10 mouse cellular contexts compared by ENCODE assay signal in the genomic region with DNA sequence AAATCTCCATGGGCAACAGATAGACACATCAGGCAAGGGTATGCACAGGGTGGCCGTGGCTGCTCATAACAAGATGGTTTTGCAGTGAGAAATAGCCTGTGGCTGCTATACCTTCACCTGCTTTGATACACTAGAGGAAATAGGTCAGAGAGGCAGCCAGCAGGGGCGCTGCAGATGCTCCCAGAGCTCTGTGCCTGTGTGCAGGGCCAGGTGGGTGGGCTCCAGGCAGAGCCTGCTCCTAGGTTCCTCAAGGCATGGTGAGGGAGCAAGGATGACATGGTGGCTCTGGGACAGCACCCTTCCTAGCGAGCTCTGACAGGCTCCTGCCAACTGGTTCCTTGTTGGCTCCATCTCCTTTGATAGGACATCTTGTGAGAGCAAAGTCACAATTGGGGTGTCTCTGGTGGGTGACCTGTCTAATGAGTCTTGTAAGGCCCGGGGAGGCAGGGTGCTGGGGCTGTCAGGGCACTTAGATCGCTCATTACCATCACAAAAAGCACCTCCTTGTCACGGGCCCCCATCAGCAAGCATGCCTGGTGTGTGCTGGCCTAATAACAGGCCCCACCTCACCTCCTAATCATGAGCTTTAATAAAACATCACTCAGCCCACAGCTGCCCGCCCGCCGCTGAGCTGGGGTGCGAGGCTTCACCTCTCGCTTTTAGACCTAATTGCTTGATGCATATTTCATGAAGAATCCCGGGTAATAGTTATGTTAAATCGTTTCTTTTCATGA. TPM values are rescaled to one million over a fixed set of nuclear protein-coding genes. Genes with fewer than 3 reads are reported as not detected.
DNase-seq lines count a peak whose midpoint lies in the region; ATAC-seq and TF ChIP-seq lines count a peak whose summit lies in the region.
"Had no signal": no experiment of that assay in that cellular context is flagged by ENCODE, and none has a peak within 500 bp of the region (broad histone marks: within the 10 kb centered on the region; RNA-seq: fewer than 3 reads in every experiment).

No protein-coding gene starts in this region.

- no peak overlapping the region for H3K4me3 ChIP-seq in hindbrain, embryonic 10.5 days
- H3K4me3 ChIP-seq in hindbrain, embryonic 14.5 days (replicated peaks; ENCODE audit: low read length): no peak overlapping the region
- H3K4me3 ChIP-seq in C2C12 (ENCODE audit: insufficient read depth, poor library complexity, severe bottlenecking): no peak overlapping the region
- no peak overlapping the region for H3K4me3 ChIP-seq in embryonic facial prominence, embryonic 10.5 days
- no peak overlapping the region for H3K4me3 ChIP-seq in midbrain, embryonic 11.5 days (ENCODE audit: low read depth, low read length)

- H3K36me3 ChIP-seq in hindbrain, embryonic 10.5 days: no peaks in the 10 kb centered on the region; the same call in 1 of the 2 replicates
- H3K36me3 ChIP-seq in hindbrain, embryonic 14.5 days (replicated peaks; ENCODE audit: control insufficient read depth, insufficient read depth): no peaks in the 10 kb centered on the region
- H3K36me3 ChIP-seq in C2C12 (ENCODE audit: control insufficient read depth, insufficient read depth): peaks cover 7% of the 10 kb centered on the region
- peaks cover 14% of the 10 kb centered on the region; the same call in 1 of the 2 replicates for H3K36me3 ChIP-seq in embryonic facial prominence, embryonic 10.5 days (replicated peaks)
- no peaks in the 10 kb centered on the region for H3K36me3 ChIP-seq in midbrain, embryonic 11.5 days (ENCODE audit: control insufficient read depth, insufficient read depth, low read length)

- peak; percentile 5 for TF ChIP-seq CTCF in C2C12 (IDR thresholded peaks at IDR 0.05; ENCODE audit: control insufficient read depth, insufficient read depth, insufficient read length)

- H3K9ac ChIP-seq in hindbrain, embryonic 14.5 days: no peak overlapping the region
- no peak overlapping the region for H3K9ac ChIP-seq in midbrain, embryonic 11.5 days (ENCODE audit: low read length)

- no peak overlapping the region for H3K4me2 ChIP-seq in hindbrain, embryonic 14.5 days (replicated peaks)
- no peak overlapping the region for H3K4me2 ChIP-seq in midbrain, embryonic 11.5 days

- H3ac ChIP-seq in C2C12 (ENCODE audit: control insufficient read depth, insufficient read length, low read depth): no peak overlapping the region

- H3K79me3 ChIP-seq in C2C12 (ENCODE audit: low read depth): no peaks in the 10 kb centered on the region

- peak overlapping the region; percentile 19; the same call in 1 of the 2 replicates for H3K27ac ChIP-seq in hindbrain, embryonic 10.5 days
- H3K27ac ChIP-seq in hindbrain, embryonic 14.5 days: no peak overlapping the region
- H3K27ac ChIP-seq in embryonic facial prominence, embryonic 10.5 days (replicated peaks): 0 out of 2 replicates have a peak overlapping the region, but pooled peaks have one; percentile 1
- no peak overlapping the region for H3K27ac ChIP-seq in midbrain, embryonic 11.5 days (ENCODE audit: low read depth, low read length)

- H3K27me3 ChIP-seq in hindbrain, embryonic 10.5 days (ENCODE audit: insufficient read depth, poor library complexity, severe bottlenecking): peaks cover 8% of the 10 kb centered on the region; the same call in 1 of the 2 replicates
- H3K27me3 ChIP-seq in hindbrain, embryonic 14.5 days (ENCODE audit: control insufficient read depth, insufficient read depth, low read length): no peaks in the 10 kb centered on the region
- no peaks in the 10 kb centered on the region for H3K27me3 ChIP-seq in C2C12 (ENCODE audit: control insufficient read depth, insufficient read depth, insufficient read length)
- no peaks in the 10 kb centered on the region for H3K27me3 ChIP-seq in embryonic facial prominence, embryonic 10.5 days (replicated peaks; ENCODE audit: low read depth, poor library complexity, severe bottlenecking)
- no peaks in the 10 kb centered on the region for H3K27me3 ChIP-seq in midbrain, embryonic 11.5 days (ENCODE audit: control insufficient read depth, insufficient read depth, low read length)

- WGBS in hindbrain, embryonic 10.5 days: 62% methylated on average over 13 of the region's 13 CpGs
- WGBS in hindbrain, embryonic 14.5 days: 33% methylated on average over 13 of the region's 13 CpGs
- WGBS in embryonic facial prominence, embryonic 10.5 days: 68% methylated on average over 13 of the region's 13 CpGs
- whole genome bisulfite sequencing in midbrain, embryonic 11.5 days: 61% methylated on average over 13 of the region's 13 CpGs

- DNase-seq in hindbrain, embryonic 10.5 days (ENCODE audit: low spot score): peak; percentile 34
- DNase-seq in hindbrain, embryonic 14.5 days (ENCODE audit: low spot score): no peak
- DNase-seq in embryonic facial prominence, embryonic 10.5 days (ENCODE audit: low spot score): peak; percentile 58
- DNase-seq in midbrain, embryonic 11.5 days (ENCODE audit: low spot score, missing footprints): peak; percentile 91
- DNase-seq in adrenal gland, postnatal 10 days: no peak
- no peak for DNase-seq in layer of hippocampus, adult 18-20 months (ENCODE audit: low spot score in 2 of 2)
- no peak for DNase-seq in spleen, postnatal 4 days (ENCODE audit: low spot score in 2 of 2)
- DNase-seq: gastrocnemius, postnatal 25 days had no signal

- ATAC-seq in hindbrain, embryonic 14.5 days (ENCODE audit: low FRiP score): no peak
- ATAC-seq in midbrain, embryonic 11.5 days (ENCODE audit: low FRiP score): peak; percentile 70; the same call in 1 of the 2 replicates
- ATAC-seq: CD4-positive, CD25-positive, alpha-beta regulatory T cell, adult 4 months had no signal

- no peaks in the 10 kb centered on the region for H3K9me3 ChIP-seq in hindbrain, embryonic 10.5 days
- no peaks in the 10 kb centered on the region for H3K9me3 ChIP-seq in hindbrain, embryonic 14.5 days (ENCODE audit: control insufficient read depth, low read length)
- no peaks in the 10 kb centered on the region for H3K9me3 ChIP-seq in embryonic facial prominence, embryonic 10.5 days
- no peaks in the 10 kb centered on the region for H3K9me3 ChIP-seq in midbrain, embryonic 11.5 days (ENCODE audit: control insufficient read depth, low read length)

- H3K4me1 ChIP-seq in hindbrain, embryonic 10.5 days (replicated peaks): peaks cover 55% of the 10 kb centered on the region
- peaks cover 8% of the 10 kb centered on the region; the same call in 1 of the 2 replicates for H3K4me1 ChIP-seq in hindbrain, embryonic 14.5 days (replicated peaks; ENCODE audit: control insufficient read depth, insufficient read depth, low read length)
- peaks cover 46% of the 10 kb centered on the region for H3K4me1 ChIP-seq in embryonic facial prominence, embryonic 10.5 days
- peaks cover 10% of the 10 kb centered on the region for H3K4me1 ChIP-seq in midbrain, embryonic 11.5 days (ENCODE audit: control insufficient read depth, insufficient read depth, low read length)

- H3K79me2 ChIP-seq in C2C12 (ENCODE audit: control insufficient read depth, insufficient read depth): no peaks in the 10 kb centered on the region

TF ChIP-seq in C2C12, 6 proteins besides CTCF, POLR2A, EP300 and RAD21:
- TF ChIP-seq MAX (IDR thresholded peaks at IDR 0.05) (no peak), CEBPB (IDR thresholded peaks at IDR 0.05; ENCODE audit: low read depth) (no peak), MYOD1 (IDR thresholded peaks at IDR 0.05; ENCODE audit: control insufficient read depth, insufficient read length, low read depth) (no peak), USF1 (IDR thresholded peaks at IDR 0.05; ENCODE audit: low read depth) (no peak), MYOG (IDR thresholded peaks at IDR 0.05; ENCODE audit: control insufficient read depth, extremely low read depth, insufficient read length) (no peak), FOSL1 (IDR thresholded peaks at IDR 0.05; ENCODE audit: insufficient read depth, low read length, poor library complexity, severe bottlenecking) (no peak)

RNA-seq across cellular contexts. Expression of a gene that starts 18.3 kb away (rescaled TPM):
- polyA plus RNA-seq in hindbrain, embryonic 10.5 days (2016; fragmentation: Nextera tagmentation; extraction: Ambion mirVana): 77.6 and 79.9 TPM in 2 replicates
- polyA plus RNA-seq in hindbrain, embryonic 14.5 days (2014; fragmentation: Nextera tagmentation; extraction: Ambion mirVana): 69.3 and 79.1 TPM in 2 replicates
- polyA plus RNA-seq in C2C12 (2012; fragmentation: generic; extraction: Trizol): 42.4 TPM
- polyA plus RNA-seq in embryonic facial prominence, embryonic 10.5 days (2016; fragmentation: Nextera tagmentation; extraction: Ambion mirVana): 82.0 and 87.0 TPM in 2 replicates
- polyA plus RNA-seq in midbrain, embryonic 11.5 days (2014; fragmentation: Nextera tagmentation; extraction: Ambion mirVana): 63.4 and 78.6 TPM in 2 replicates
- total RNA-seq in adrenal gland, postnatal 10 days (2021): 100 to 1,000 TPM; 360 to 448 TPM
- 100 to 1,000 TPM; 131 to 133 TPM for total RNA-seq in layer of hippocampus, adult 18-20 months (2021)

Comparison
In these comparisons a context has a peak if more than half of its experiments do, and no peak if none do; other contexts are left out.
1. DNase-seq: peak in hindbrain, embryonic 10.5 days (single experiment), embryonic facial prominence, embryonic 10.5 days (single experiment) and midbrain, embryonic 11.5 days (single experiment); none in hindbrain, embryonic 14.5 days (single experiment), adrenal gland, postnatal 10 days (single experiment), layer of hippocampus, adult 18-20 months (0 of 2) and spleen, postnatal 4 days (0 of 2).
2. H3K27ac ChIP-seq: peak in hindbrain, embryonic 10.5 days (single experiment) and embryonic facial prominence, embryonic 10.5 days (single experiment); none in hindbrain, embryonic 14.5 days (single experiment) and midbrain, embryonic 11.5 days (single experiment).